Mouse (Mus musculus): ENCODE results near the gene Os9. TPM values are rescaled to one million over a fixed set of nuclear protein-coding genes. Genes with fewer than 3 reads are reported as not detected.
A peak's percentile ranks its signal among the peaks of the same experiment; 100 is the strongest.

Os9 gene
- 106 and 110 TPM in 2 replicates for polyA plus RNA-seq (2015; fragmentation: Nextera tagmentation; extraction: Ambion mirVana)

- Histone ChIP-seq H3K27me3 (ENCODE audit: insufficient read depth, low read length) (no peaks in the 10 kb centered on the region), H3K27ac (ENCODE audit: low read length) (no peak within 1 kb of the TSS), H3K4me3 (ENCODE audit: low read length) (peak within 1 kb of the TSS; percentile 73), H3K4me1 (ENCODE audit: insufficient read depth, low read length) (peaks cover 16% of the 10 kb centered on the region), H3K9me3 (ENCODE audit: low read length) (no peaks in the 10 kb centered on the region), H3K9ac (replicated peaks; ENCODE audit: low read length) (peak within 1 kb of the TSS; percentile 68), H3K4me2 (replicated peaks; ENCODE audit: low read depth, low read length) (peak within 1 kb of the TSS; percentile 84), H3K36me3 (ENCODE audit: insufficient read depth, low read length) (peaks cover 20% of the 10 kb centered on the region)
- peak; percentile 97 for ATAC-seq (ENCODE audit: low FRiP score, low TSS enrichment)
- WGBS: 2% methylated on average over 19 of the region's 19 CpGs
These were observed at the start of gene Os9 for GRCm38 (mm10) chr10:127121066-127121477. Os9 (minus strand) TSS chr10:127121131.

DNA sequence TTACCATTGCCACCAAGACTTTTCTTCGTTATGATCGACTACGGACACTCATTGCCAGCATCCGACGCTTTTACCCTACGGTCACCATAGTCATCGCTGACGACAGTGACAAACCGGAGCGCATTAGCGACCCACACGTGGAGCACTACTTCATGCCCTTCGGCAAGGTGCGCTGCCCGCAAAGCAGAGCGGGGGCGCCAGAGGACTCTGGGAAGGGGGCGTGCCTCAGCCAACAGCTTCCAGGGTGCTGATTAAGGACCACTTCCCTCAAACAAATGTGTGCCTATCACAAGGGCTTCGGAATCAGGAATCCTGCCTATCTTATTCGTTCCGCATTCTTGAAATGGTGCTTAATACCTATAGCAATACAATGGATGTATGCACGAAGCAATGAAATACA is 49.1 kb upstream of the Os9 start:
- Histone ChIP-seq H3K4me2 (replicated peaks; ENCODE audit: low read depth, low read length) (peak overlapping the region; percentile 74), H3K4me1 (ENCODE audit: insufficient read depth, low read length) (peaks cover 19% of the 10 kb centered on the region), H3K27me3 (ENCODE audit: insufficient read depth, low read length) (peaks cover 59% of the 10 kb centered on the region), H3K9me3 (ENCODE audit: low read length) (no peaks in the 10 kb centered on the region), H3K27ac (ENCODE audit: low read length) (no peak overlapping the region), H3K4me3 (ENCODE audit: low read length) (peak overlapping the region; percentile 49), H3K9ac (replicated peaks; ENCODE audit: low read length) (peak overlapping the region; percentile 7; the same call in 1 of the 2 replicates), H3K36me3 (ENCODE audit: insufficient read depth, low read length) (no peaks in the 10 kb centered on the region)
- no peak for ATAC-seq (ENCODE audit: low FRiP score, low TSS enrichment)
- WGBS: 4% methylated on average over 22 of the region's 22 CpGs

DNA sequence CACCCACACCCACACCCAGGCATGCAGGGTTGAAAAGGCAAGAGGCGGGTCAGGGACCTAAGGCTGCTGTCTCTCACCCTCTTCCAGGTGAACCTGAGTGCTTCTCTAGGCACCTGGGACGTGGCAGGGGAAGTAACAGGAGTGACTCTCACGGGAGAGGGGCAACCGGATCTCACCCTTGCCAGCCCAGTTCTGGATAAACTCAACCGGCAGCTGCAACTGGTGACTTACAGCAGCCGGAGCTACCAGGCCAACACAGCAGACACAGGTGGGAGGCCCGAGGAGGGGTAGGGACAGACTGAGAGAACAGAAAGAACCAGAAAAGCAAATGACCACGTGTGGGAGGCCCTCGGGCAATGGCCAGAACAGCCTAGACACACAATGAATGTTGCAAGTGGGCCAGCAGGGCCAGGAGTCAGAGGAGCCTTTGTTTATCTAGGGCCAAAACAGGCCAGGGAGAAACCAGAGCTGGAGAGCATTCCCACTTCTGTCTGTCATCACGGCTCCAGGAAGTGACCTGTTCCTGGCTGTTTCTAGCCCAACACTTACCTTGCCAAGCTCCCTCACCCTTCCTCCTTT is 46.8 kb upstream of the Os9 start:
- peaks cover 22% of the 10 kb centered on the region for H3K4me1 ChIP-seq (ENCODE audit: insufficient read depth, low read length)
- ATAC-seq (ENCODE audit: low FRiP score, low TSS enrichment): no peak
- H3K36me3 ChIP-seq (ENCODE audit: insufficient read depth, low read length): no peaks in the 10 kb centered on the region
- no peaks in the 10 kb centered on the region for H3K9me3 ChIP-seq (ENCODE audit: low read length)
- no peak overlapping the region for H3K4me2 ChIP-seq (replicated peaks; ENCODE audit: low read depth, low read length)
- H3K9ac ChIP-seq (replicated peaks; ENCODE audit: low read length): no peak overlapping the region
- H3K27ac ChIP-seq (ENCODE audit: low read length): no peak overlapping the region
- 37% methylated on average over 10 of the region's 10 CpGs for WGBS
- peaks cover 61% of the 10 kb centered on the region for H3K27me3 ChIP-seq (ENCODE audit: insufficient read depth, low read length)
- no peak overlapping the region for H3K4me3 ChIP-seq (ENCODE audit: low read length)

DNA sequence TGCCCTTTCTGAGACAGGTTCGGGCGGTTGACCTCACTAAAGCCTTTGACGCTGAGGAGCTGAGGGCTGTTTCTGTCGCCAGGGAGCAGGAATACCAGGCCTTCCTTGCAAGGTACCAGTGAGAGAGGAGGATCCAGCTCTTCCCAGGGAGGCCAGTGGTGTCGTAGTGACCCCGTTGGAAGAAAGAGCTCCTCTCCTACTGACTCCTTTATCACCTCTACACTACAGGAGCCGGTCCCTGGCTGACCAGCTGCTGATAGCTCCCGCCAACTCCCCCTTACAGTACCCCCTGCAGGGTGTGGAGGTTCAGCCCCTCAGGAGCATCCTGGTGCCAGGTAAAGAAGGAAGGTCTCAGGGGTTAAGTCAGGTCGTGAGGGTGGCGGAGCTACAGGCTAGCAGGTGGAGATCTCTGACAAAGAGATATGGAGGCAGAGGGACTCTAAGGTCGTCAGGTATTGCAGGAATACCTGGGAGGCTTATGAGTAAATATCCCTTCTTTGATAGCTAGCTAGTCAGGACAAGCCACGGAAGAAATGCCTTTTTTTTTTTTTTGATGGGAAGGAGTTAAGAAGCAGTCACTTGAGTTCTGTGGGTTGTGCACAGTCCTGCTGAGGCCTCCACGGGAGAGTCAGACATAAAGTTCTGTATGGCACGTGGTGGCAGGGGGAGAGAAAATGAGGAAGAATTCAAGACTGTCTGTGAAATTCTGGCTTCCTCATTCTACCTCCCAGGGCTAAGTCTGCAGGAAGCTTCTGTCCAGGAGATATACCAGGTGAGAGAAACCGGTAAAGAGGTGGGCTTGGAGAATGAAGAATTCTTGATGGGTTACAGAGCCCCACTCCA is 46.1 kb upstream of the Os9 start:
- Histone ChIP-seq H3K9me3 (ENCODE audit: low read length) (no peaks in the 10 kb centered on the region), H3K4me1 (ENCODE audit: insufficient read depth, low read length) (peaks cover 22% of the 10 kb centered on the region), H3K9ac (replicated peaks; ENCODE audit: low read length) (peak overlapping the region; percentile 68), H3K27me3 (ENCODE audit: insufficient read depth, low read length) (peaks cover 60% of the 10 kb centered on the region), H3K4me3 (ENCODE audit: low read length) (peak overlapping the region; percentile 62), H3K27ac (ENCODE audit: low read length) (no peak overlapping the region), H3K36me3 (ENCODE audit: insufficient read depth, low read length) (no peaks in the 10 kb centered on the region), H3K4me2 (replicated peaks; ENCODE audit: low read depth, low read length) (0 out of 2 replicates have a peak overlapping the region, but pooled peaks have one; percentile 100)
- no peak for ATAC-seq (ENCODE audit: low FRiP score, low TSS enrichment)
- 27% methylated on average over 15 of the region's 15 CpGs for WGBS

DNA sequence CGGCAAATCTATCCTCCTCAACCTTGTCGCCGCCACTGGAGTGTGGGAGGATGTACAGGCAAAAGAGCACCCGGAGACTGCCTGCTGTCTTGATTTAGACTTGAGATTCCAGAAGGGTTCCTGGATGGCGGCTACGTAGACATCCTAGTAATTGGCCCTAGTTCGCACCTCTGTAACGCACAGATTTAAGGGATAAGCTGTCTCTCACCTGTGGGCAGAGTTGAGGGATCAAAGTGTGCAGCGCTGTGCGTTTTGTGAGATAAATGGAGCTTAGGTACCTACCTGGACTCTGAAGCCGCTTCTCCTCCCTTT is 45.4 kb upstream of the Os9 start:
- Histone ChIP-seq H3K4me1 (ENCODE audit: insufficient read depth, low read length) (peaks cover 22% of the 10 kb centered on the region), H3K4me2 (replicated peaks; ENCODE audit: low read depth, low read length) (peak overlapping the region; percentile 100), H3K27ac (ENCODE audit: low read length) (no peak overlapping the region), H3K9me3 (ENCODE audit: low read length) (no peaks in the 10 kb centered on the region), H3K36me3 (ENCODE audit: insufficient read depth, low read length) (no peaks in the 10 kb centered on the region), H3K27me3 (ENCODE audit: insufficient read depth, low read length) (peaks cover 54% of the 10 kb centered on the region), H3K9ac (replicated peaks; ENCODE audit: low read length) (peak overlapping the region; percentile 68), H3K4me3 (ENCODE audit: low read length) (peak overlapping the region; percentile 62)
- 4% methylated on average over 11 of the region's 11 CpGs for WGBS
- no peak for ATAC-seq (ENCODE audit: low FRiP score, low TSS enrichment)

DNA sequence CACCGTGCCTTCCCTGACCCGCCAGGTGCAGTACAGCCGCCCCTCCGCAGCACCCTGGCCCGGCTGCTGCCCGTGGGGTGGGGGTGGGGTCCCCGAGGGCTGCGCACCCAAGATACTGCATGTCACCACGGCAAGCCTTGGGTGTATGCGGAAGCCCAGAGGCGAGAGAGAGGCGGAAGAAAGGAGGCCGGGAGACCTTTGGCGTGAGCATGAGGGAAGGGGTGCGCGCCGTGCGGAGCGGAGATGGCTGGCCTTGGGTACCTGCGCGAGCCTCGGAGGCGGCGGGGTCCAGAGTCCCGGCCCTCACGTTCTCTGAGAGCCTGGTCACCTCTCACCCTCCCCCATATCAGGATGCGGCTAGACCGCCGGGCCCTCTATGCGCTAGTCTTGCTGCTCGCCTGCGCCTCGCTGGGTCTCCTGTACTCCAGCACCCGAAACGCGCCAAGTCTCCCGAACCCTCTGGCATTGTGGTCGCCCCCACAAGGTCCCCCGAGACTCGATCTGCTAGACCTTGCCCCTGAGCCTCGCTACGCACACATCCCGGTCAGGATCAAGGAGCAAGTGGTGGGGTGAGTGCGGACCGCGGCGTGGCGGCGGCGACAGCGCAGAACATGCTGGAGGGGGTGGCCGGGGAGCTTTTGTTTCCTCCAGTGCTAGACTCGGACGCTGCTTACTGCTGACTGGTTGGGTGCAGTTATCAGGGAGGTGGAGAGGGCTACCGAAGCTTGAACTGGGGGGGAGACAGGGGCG is 44.9 kb upstream of the Os9 start:
- WGBS: under 1% methylated on average over 56 of the region's 56 CpGs
- Histone ChIP-seq H3K9me3 (ENCODE audit: low read length) (no peaks in the 10 kb centered on the region), H3K27me3 (ENCODE audit: insufficient read depth, low read length) (peaks cover 54% of the 10 kb centered on the region), H3K4me2 (replicated peaks; ENCODE audit: low read depth, low read length) (peak overlapping the region; percentile 100), H3K4me1 (ENCODE audit: insufficient read depth, low read length) (peaks cover 22% of the 10 kb centered on the region), H3K9ac (replicated peaks; ENCODE audit: low read length) (peak overlapping the region; percentile 68), H3K4me3 (ENCODE audit: low read length) (peak overlapping the region; percentile 62), H3K36me3 (ENCODE audit: insufficient read depth, low read length) (no peaks in the 10 kb centered on the region), H3K27ac (ENCODE audit: low read length) (no peak overlapping the region)
- peak; percentile 60 for ATAC-seq (ENCODE audit: low FRiP score, low TSS enrichment)

DNA sequence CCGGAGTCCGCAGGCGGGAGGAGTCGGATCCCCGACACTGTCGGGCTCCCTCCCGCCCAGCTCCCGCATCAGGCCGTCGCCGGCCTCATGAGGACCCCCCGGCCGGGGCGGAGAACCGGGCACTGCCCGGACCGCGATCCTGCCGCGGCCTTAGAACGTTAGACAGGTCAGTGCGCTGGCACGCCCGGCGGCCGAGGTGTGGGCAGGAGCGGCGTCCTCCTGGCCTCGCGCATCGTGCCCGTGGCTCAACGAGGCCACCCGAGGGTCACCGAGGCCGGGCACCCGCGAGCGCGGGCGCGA is 44.4 kb upstream of the Os9 start:
- Histone ChIP-seq H3K9me3 (ENCODE audit: low read length) (no peaks in the 10 kb centered on the region), H3K4me3 (ENCODE audit: low read length) (peak overlapping the region; percentile 62), H3K9ac (replicated peaks; ENCODE audit: low read length) (peak overlapping the region; percentile 68), H3K27me3 (ENCODE audit: insufficient read depth, low read length) (peaks cover 49% of the 10 kb centered on the region), H3K36me3 (ENCODE audit: insufficient read depth, low read length) (no peaks in the 10 kb centered on the region), H3K4me1 (ENCODE audit: insufficient read depth, low read length) (peaks cover 17% of the 10 kb centered on the region), H3K4me2 (replicated peaks; ENCODE audit: low read depth, low read length) (peak overlapping the region; percentile 100), H3K27ac (ENCODE audit: low read length) (no peak overlapping the region)
- WGBS: 0% methylated on average over 41 of the region's 42 CpGs
- ATAC-seq (ENCODE audit: low FRiP score, low TSS enrichment): peak; percentile 59

- H3K27ac ChIP-seq (ENCODE audit: low read length): no peak within 1 kb of the TSS
- peaks cover 44% of the 10 kb centered on the region for H3K27me3 ChIP-seq (ENCODE audit: insufficient read depth, low read length)
- peaks cover 12% of the 10 kb centered on the region; the same call in 1 of the 2 replicates for H3K4me1 ChIP-seq (ENCODE audit: insufficient read depth, low read length)
- WGBS: 2% methylated on average over 46 of the region's 52 CpGs
- H3K4me2 ChIP-seq (replicated peaks; ENCODE audit: low read depth, low read length): peak within 1 kb of the TSS; percentile 100
- H3K9ac ChIP-seq (replicated peaks; ENCODE audit: low read length): peak within 1 kb of the TSS; percentile 68
- H3K36me3 ChIP-seq (ENCODE audit: insufficient read depth, low read length): no peaks in the 10 kb centered on the region
- peak within 1 kb of the TSS; percentile 62 for H3K4me3 ChIP-seq (ENCODE audit: low read length)
- H3K9me3 ChIP-seq (ENCODE audit: low read length): no peaks in the 10 kb centered on the region
- ATAC-seq (ENCODE audit: low FRiP score, low TSS enrichment): peak; percentile 88
These were observed 43.9 kb upstream of the Os9 start, which contains the start of gene B4galnt1 for GRCm38 (mm10) chr10:127164631-127165353. B4galnt1 (plus strand) TSS chr10:127165225.

DNA sequence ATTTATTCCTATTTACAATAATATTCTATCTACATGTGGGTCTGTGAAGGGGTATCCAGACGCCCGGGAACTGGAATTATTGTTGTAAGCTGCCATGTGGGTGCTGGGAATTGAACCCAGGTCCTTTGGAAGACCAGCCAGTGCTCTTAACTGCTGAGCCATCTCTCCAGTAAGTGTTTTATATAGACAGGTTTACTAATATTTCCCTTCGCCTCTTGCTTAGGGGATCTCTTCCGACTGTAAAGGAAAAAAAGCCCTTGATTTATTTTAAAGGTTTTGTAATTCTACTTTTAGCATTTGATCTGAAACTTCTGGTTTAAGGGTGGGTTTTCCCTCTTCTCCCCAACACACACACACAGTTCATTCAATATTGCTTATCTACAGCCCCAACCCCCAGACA is 43.3 kb upstream of the Os9 start:
- H3K9me3 ChIP-seq (ENCODE audit: low read length): no peaks in the 10 kb centered on the region
- no peak overlapping the region for H3K4me3 ChIP-seq (ENCODE audit: low read length)
- peaks cover 12% of the 10 kb centered on the region; the same call in 1 of the 2 replicates for H3K4me1 ChIP-seq (ENCODE audit: insufficient read depth, low read length)
- H3K27ac ChIP-seq (ENCODE audit: low read length): no peak overlapping the region
- WGBS: 92% methylated on average over 4 of the region's 4 CpGs
- H3K36me3 ChIP-seq (ENCODE audit: insufficient read depth, low read length): no peaks in the 10 kb centered on the region
- H3K9ac ChIP-seq (replicated peaks; ENCODE audit: low read length): no peak overlapping the region
- peak overlapping the region; percentile 100; the same call in 1 of the 2 replicates for H3K4me2 ChIP-seq (replicated peaks; ENCODE audit: low read depth, low read length)
- H3K27me3 ChIP-seq (ENCODE audit: insufficient read depth, low read length): peaks cover 38% of the 10 kb centered on the region
- ATAC-seq (ENCODE audit: low FRiP score, low TSS enrichment): no peak

Measured in kidney, embryonic 16.5 days (tissue).